ENCODE assay signal across 21 mouse cellular contexts in the genomic region with DNA sequence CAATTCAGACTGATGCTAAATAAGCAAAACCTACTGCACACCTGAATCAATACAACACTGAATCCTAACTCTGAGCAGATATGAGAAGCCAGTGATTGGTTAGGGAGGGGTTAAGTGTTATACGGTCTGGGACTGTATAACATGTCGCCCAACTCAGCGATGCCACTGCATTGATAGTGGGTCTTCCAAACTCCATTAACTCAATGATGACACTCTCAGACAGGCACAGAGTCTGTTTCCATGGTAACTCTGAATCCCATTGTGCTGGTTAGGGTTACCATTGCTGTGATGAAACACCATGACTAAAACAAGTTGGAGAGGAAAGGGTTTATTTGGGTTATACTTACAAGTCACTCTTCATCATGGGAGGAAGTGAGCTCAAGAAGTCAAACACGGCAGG.
DNase-seq lines count a peak whose midpoint lies in the region; ATAC-seq and TF ChIP-seq lines count a peak whose summit lies in the region.
"Had no signal": no experiment of that assay in that cellular context is flagged by ENCODE, and none has a peak within 500 bp of the region (broad histone marks: within the 10 kb centered on the region; RNA-seq: fewer than 3 reads in every experiment).

No protein-coding gene starts in this region.

- 0 out of 2 replicates have a peak, but pooled peaks have one; percentile 20 for ATAC-seq in liver, embryonic 13.5 days (ENCODE audit: low read depth)
- ATAC-seq in midbrain, embryonic 11.5 days (ENCODE audit: low FRiP score) = no peak
- ATAC-seq in midbrain, postnatal 0 days (ENCODE audit: low FRiP score) = no peak
- ATAC-seq: activated CD4-positive, CD25-positive, alpha-beta regulatory T cell, adult 4 months; CD4-positive, CD25-positive, alpha-beta regulatory T cell, adult 4 months; Patski had no signal

- no peak overlapping the region for H3K4me2 ChIP-seq in liver, embryonic 13.5 days
- no peak overlapping the region for H3K4me2 ChIP-seq in midbrain, embryonic 11.5 days
- H3K4me2 ChIP-seq in midbrain, postnatal 0 days (ENCODE audit: low read depth, low read length, poor library complexity, severe bottlenecking) = no peak overlapping the region

- no peak overlapping the region for H3K4me3 ChIP-seq in liver, embryonic 13.5 days (replicated peaks)
- H3K4me3 ChIP-seq in midbrain, embryonic 11.5 days (ENCODE audit: low read depth, low read length) = no peak overlapping the region
- no peak overlapping the region for H3K4me3 ChIP-seq in midbrain, postnatal 0 days (ENCODE audit: low read depth, low read length)

- H3K27me3 ChIP-seq in liver, embryonic 13.5 days = no peaks in the 10 kb centered on the region
- H3K27me3 ChIP-seq in midbrain, embryonic 11.5 days (ENCODE audit: control insufficient read depth, insufficient read depth, low read length) = no peaks in the 10 kb centered on the region
- H3K27me3 ChIP-seq in midbrain, postnatal 0 days (ENCODE audit: insufficient read depth, low read length) = no peaks in the 10 kb centered on the region
- H3K27me3 ChIP-seq: CH12.LX, Patski had no signal

- peak; percentile 63 for DNase-seq in heart, adult 11 months
- DNase-seq in heart, postnatal 25 days (ENCODE audit: low spot score) = no peak
- no peak for DNase-seq in liver, embryonic 13.5 days
- no peak for DNase-seq in liver
- DNase-seq in midbrain, embryonic 11.5 days (ENCODE audit: low spot score, missing footprints) = peak; percentile 54
- no peak for DNase-seq in midbrain, postnatal 0 days (ENCODE audit: low spot score)
- DNase-seq: adrenal gland, adult 2 months; adrenal gland, adult 8-10 months; adrenal gland, postnatal 10 days; adrenal gland, postnatal 14 days; adrenal gland, postnatal 25 days; adrenal gland, postnatal 36 days; B cell, adult 2 months; cerebellum, adult 11 months; cerebellum, adult 11-12 months; cerebellum, adult 18-20 months had no signal

- 64% methylated on average over 4 of the region's 4 CpGs for WGBS in liver, embryonic 13.5 days (ENCODE audit: insufficient replicate concordance)
- WGBS in midbrain, embryonic 11.5 days = 81% methylated on average over 4 of the region's 4 CpGs
- 75% methylated on average over 4 of the region's 4 CpGs for WGBS in midbrain, postnatal 0 days

- H3K27ac ChIP-seq in liver, embryonic 13.5 days = no peak overlapping the region
- H3K27ac ChIP-seq in midbrain, embryonic 11.5 days (ENCODE audit: low read depth, low read length) = no peak overlapping the region
- no peak overlapping the region for H3K27ac ChIP-seq in midbrain, postnatal 0 days (ENCODE audit: low read depth, low read length)

- no peaks in the 10 kb centered on the region for H3K4me1 ChIP-seq in liver, embryonic 13.5 days (replicated peaks)
- H3K4me1 ChIP-seq in midbrain, embryonic 11.5 days (ENCODE audit: control insufficient read depth, insufficient read depth, low read length) = peaks cover 7% of the 10 kb centered on the region; the same call in 1 of the 2 replicates
- 0 out of 2 replicates have a peak, but pooled peaks cover 4% of the 10 kb centered on the region for H3K4me1 ChIP-seq in midbrain, postnatal 0 days (ENCODE audit: insufficient read depth, low read length)

- TF ChIP-seq CTCF in midbrain, postnatal 0 days (IDR thresholded peaks at IDR 0.05) = no peak

- no peak overlapping the region for H3K9ac ChIP-seq in liver, embryonic 13.5 days
- H3K9ac ChIP-seq in midbrain, embryonic 11.5 days (ENCODE audit: low read length) = no peak overlapping the region
- no peak overlapping the region for H3K9ac ChIP-seq in midbrain, postnatal 0 days (replicated peaks; ENCODE audit: low read length, poor library complexity, severe bottlenecking)

- H3K9me3 ChIP-seq in liver, embryonic 13.5 days (replicated peaks) = no peaks in the 10 kb centered on the region
- no peaks in the 10 kb centered on the region for H3K9me3 ChIP-seq in midbrain, embryonic 11.5 days (ENCODE audit: control insufficient read depth, low read length)
- no peaks in the 10 kb centered on the region for H3K9me3 ChIP-seq in midbrain, postnatal 0 days (ENCODE audit: low read length)

- H3K36me3 ChIP-seq in liver, embryonic 13.5 days = no peaks in the 10 kb centered on the region
- H3K36me3 ChIP-seq in midbrain, embryonic 11.5 days (ENCODE audit: control insufficient read depth, insufficient read depth, low read length) = no peaks in the 10 kb centered on the region
- no peaks in the 10 kb centered on the region for H3K36me3 ChIP-seq in midbrain, postnatal 0 days (ENCODE audit: insufficient read depth, low read length)
- H3K36me3 ChIP-seq: G1E had no signal

- intact Hi-C loops in heart, postnatal 25 days (cut with DNase I) = no loop called here

Comparison
In these comparisons a context has a peak if more than half of its experiments do, and no peak if none do; other contexts are left out.
1. DNase-seq: peak in heart, adult 11 months (single experiment) and midbrain, embryonic 11.5 days (single experiment); none in heart, postnatal 25 days (single experiment), liver, embryonic 13.5 days (single experiment), liver (single experiment) and midbrain, postnatal 0 days (single experiment).